Mouse (Mus musculus): Measurements from ENCODE around the gene Ppox. TPM values are rescaled to one million over a fixed set of nuclear protein-coding genes. Genes with fewer than 3 reads are reported as not detected.

The Ppox gene
- total and polyA plus RNA-seq, 2 experiments from 2014 or later: 23.3 to 30.6 TPM

DNA sequence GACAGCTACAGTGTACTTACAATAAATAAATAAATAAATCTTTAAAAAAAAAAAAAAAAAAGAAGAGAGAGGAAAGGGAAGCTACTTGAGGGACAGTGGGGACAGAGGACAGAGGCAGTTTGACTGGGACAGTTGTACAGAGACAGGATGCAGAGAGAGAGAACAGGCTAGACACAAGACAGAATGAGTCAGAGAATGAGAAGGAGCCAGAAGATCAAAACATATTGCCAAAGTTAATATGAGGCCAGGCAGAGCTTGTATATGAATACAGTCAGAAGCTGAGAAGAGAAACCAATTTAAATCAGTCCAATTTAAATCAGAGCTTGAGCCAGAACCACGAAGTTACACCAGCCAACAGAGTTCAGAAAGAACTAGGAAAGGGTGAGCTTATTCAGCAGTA is 12.6 kb downstream of the Ppox start:
- peaks cover under 1% of the 10 kb centered on the region; the same call in 1 of the 2 replicates for H3K36me3 ChIP-seq (ENCODE audit: insufficient read depth)
- peaks cover 15% of the 10 kb centered on the region for H3K4me1 ChIP-seq (ENCODE audit: insufficient read depth)
- H3K9ac ChIP-seq: no peak overlapping the region
- H3K4me3 ChIP-seq (ENCODE audit: low read depth, low read length): no peak overlapping the region
- H3K27me3 ChIP-seq (ENCODE audit: insufficient read depth, low read length): no peaks in the 10 kb centered on the region
- TF ChIP-seq CTCF (IDR thresholded peaks at IDR 0.05; ENCODE audit: low read depth): no peak
- 56% methylated on average over 1 of the region's 1 CpGs for WGBS
- H3K9me3 ChIP-seq (ENCODE audit: low read length): no peaks in the 10 kb centered on the region
- no peak overlapping the region for H3K27ac ChIP-seq (ENCODE audit: low read depth, low read length)
- H3K4me2 ChIP-seq (ENCODE audit: low read depth): no peak overlapping the region
- no peak for DNase-seq
- ATAC-seq: no peak

DNA sequence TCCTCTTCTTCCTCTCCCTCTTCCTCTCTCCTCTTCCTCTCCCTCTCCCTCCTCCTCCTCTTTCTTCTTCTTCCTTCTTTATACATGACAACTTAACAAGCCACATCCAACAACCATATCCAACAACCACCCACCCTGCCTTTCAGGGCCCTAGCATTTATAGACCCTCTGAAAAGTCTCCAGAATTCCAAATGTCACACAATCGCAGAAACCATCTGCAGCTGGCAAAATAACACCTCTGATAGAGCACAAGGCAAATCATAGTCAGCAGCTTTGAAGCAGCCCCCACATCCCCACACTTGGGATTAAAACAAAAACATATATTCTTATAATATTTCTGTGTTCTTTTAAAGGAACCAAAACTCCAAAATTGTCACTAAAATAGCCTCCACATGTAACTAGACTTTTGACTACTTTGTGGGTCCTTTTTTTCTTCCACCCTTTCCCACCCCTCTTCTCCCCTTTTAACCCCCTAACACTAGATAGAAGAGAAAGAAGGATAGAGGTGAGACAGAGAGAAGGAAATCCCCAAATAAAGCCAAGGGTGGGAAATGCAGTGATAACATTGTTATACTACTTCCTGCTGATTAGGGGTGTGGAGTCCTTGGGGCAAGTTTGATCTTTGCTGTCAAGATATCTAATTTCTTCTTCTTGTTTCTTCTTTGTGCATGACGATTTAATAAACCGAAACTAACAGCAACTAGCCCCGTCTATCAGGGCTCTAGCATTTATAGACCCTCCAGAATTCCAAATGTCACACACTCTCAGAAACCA is 14.8 kb downstream of the Ppox start:
- no peak overlapping the region for H3K4me3 ChIP-seq (ENCODE audit: low read depth, low read length)
- H3K4me2 ChIP-seq (ENCODE audit: low read depth): no peak overlapping the region
- no peaks in the 10 kb centered on the region for H3K9me3 ChIP-seq (ENCODE audit: low read length)
- no peak for DNase-seq
- no peaks in the 10 kb centered on the region for H3K36me3 ChIP-seq (ENCODE audit: insufficient read depth)
- ATAC-seq: no peak
- 76% methylated on average over 4 of the region's 4 CpGs for WGBS
- H3K9ac ChIP-seq: no peak overlapping the region
- no peak overlapping the region for H3K27ac ChIP-seq (ENCODE audit: low read depth, low read length)
- H3K4me1 ChIP-seq (ENCODE audit: insufficient read depth): peaks cover 17% of the 10 kb centered on the region
- TF ChIP-seq CTCF (IDR thresholded peaks at IDR 0.05; ENCODE audit: low read depth): no peak
- H3K27me3 ChIP-seq (ENCODE audit: insufficient read depth, low read length): no peaks in the 10 kb centered on the region

DNA sequence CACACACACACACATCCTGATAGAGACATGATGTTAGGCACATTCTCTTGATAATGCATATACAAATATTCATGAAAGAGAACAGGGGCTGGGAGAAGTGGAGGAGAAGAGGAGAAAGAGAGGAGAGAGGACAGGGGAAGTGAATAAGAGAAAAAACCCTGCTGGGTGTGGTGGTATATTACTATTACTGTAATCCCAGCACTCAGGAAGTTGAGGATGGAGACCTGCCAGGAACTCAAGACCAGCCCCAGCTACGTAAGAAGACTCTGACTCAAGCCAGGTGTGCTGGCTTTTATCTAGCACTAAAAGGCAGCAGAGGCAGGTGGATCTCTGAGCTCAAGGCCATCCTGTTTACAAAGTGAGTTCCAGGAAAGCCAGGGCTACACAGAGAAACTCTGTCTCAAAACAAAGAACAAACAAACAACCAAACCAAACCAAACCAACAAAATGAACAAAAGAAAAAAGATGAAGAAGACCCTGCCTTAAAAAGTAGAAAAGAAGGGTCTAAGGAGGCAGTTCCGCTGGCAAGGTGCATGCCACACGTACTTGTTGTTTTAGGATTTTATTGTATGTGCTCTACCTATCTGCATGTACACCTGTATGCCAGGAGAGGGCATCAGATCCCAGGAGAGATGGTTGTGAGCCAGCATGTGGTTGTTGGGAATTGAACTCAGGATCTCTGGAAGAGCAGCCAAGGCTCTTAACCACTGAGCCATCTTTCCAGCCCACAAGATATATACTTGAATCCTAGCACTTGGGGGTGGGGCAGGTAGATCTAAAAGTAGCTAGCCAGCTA is 17.1 kb downstream of the Ppox start:
- Histone ChIP-seq H3K36me3 (ENCODE audit: insufficient read depth) (0 out of 2 replicates have a peak, but pooled peaks cover 4% of the 10 kb centered on the region), H3K27me3 (ENCODE audit: insufficient read depth, low read length) (no peaks in the 10 kb centered on the region), H3K4me2 (ENCODE audit: low read depth) (peak overlapping the region; percentile 50), H3K9me3 (ENCODE audit: low read length) (no peaks in the 10 kb centered on the region), H3K9ac (no peak overlapping the region), H3K27ac (ENCODE audit: low read depth, low read length) (peak overlapping the region; percentile 82), H3K4me1 (ENCODE audit: insufficient read depth) (peaks cover 12% of the 10 kb centered on the region; the same call in 1 of the 2 replicates), H3K4me3 (ENCODE audit: low read depth, low read length) (no peak overlapping the region)
- DNase-seq (no peak), ATAC-seq (no peak)
- 66% methylated on average over 3 of the region's 3 CpGs for WGBS
- TF ChIP-seq CTCF (IDR thresholded peaks at IDR 0.05; ENCODE audit: low read depth): peak; percentile 41

DNA sequence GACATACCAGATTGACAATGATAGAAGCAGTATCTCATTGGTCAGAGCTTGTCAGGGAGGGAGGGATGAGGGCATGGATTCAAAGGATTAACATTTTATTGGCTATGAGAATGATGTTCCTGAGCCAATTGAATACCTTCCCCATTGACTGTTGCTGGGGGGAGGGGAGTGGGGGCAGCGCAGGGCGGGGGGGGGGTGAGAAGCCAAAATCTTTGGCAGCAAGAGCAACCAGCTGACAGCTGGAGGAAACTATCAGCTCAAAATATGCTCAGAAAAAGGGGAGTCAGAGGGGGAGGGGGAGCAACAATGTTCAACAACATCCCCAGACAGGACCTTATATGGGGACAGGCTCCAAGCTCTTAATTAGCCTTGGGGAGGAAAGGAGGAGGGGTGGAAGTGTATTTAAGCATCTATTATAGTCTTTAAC is 17.8 kb downstream of the Ppox start:
- Histone ChIP-seq H3K9ac (no peak overlapping the region), H3K4me1 (ENCODE audit: insufficient read depth) (peaks cover 12% of the 10 kb centered on the region; the same call in 1 of the 2 replicates), H3K9me3 (ENCODE audit: low read length) (no peaks in the 10 kb centered on the region), H3K4me2 (ENCODE audit: low read depth) (peak overlapping the region; percentile 50), H3K27me3 (ENCODE audit: insufficient read depth, low read length) (no peaks in the 10 kb centered on the region), H3K4me3 (ENCODE audit: low read depth, low read length) (peak overlapping the region; percentile 27; the same call in 1 of the 2 replicates), H3K27ac (ENCODE audit: low read depth, low read length) (peak overlapping the region; percentile 91), H3K36me3 (ENCODE audit: insufficient read depth) (0 out of 2 replicates have a peak, but pooled peaks cover 6% of the 10 kb centered on the region)
- no peak for TF ChIP-seq CTCF (IDR thresholded peaks at IDR 0.05; ENCODE audit: low read depth)
- peak; percentile 83 for DNase-seq
- ATAC-seq: peak; percentile 93
- 3% methylated on average over 2 of the region's 2 CpGs for WGBS

DNA sequence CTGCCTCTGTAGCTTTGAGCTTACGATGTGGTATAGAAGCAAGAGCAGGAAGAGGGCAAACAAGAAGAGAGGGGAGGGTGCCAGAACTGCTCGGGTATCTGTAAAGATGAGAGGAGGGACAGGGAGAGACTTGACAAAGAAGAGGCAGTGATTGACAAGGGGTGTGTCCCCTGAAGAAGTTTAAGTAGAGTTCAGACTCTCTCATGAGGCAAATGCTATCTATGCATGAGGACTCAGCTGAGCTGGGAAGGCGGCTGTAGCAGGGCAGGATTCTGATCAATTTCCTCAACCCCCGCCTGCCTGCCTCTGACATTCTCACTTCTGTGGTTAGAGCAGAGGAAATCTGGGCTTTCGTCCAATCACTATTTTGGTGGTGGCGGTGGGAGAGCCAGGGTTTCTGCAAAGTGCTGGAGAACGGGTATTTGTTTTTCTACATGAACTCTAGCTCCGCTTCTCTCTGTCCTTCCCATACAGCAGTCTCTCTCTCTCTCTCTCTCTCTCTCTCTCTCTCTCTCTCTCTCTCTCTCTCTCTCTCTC is 18.3 kb downstream of the Ppox start:
- H3K27me3 ChIP-seq (ENCODE audit: insufficient read depth, low read length): no peaks in the 10 kb centered on the region
- TF ChIP-seq CTCF (IDR thresholded peaks at IDR 0.05; ENCODE audit: low read depth): no peak
- WGBS: 4% methylated on average over 8 of the region's 8 CpGs
- peaks cover 12% of the 10 kb centered on the region; the same call in 1 of the 2 replicates for H3K4me1 ChIP-seq (ENCODE audit: insufficient read depth)
- DNase-seq: peak; percentile 89
- H3K27ac ChIP-seq (ENCODE audit: low read depth, low read length): peak overlapping the region; percentile 91
- H3K9me3 ChIP-seq (ENCODE audit: low read length): no peaks in the 10 kb centered on the region
- peak overlapping the region; percentile 50 for H3K4me2 ChIP-seq (ENCODE audit: low read depth)
- peak overlapping the region; percentile 40 for H3K9ac ChIP-seq
- peak overlapping the region; percentile 27 for H3K4me3 ChIP-seq (ENCODE audit: low read depth, low read length)
- peak; percentile 82 for ATAC-seq
- H3K36me3 ChIP-seq (ENCODE audit: insufficient read depth): 0 out of 2 replicates have a peak, but pooled peaks cover 6% of the 10 kb centered on the region

DNA sequence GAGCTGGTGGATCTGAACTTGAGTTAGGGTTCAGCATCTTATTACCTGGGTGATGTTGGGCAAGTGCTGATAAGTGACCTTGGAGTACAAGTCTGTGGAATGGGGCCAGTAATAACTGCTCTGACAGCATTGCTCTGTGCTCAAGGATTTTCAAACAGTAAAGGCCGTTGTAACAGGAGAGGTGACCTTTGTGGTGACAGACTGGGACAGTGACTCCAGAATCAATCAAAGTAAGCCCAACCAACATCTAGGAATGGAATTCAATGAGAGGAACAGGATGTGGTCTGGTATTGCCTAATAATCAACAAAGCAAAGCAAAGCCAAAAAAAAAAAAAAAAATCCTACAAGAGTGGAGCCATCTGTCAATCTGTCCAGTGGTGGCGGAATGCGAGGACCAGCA is 20.7 kb downstream of the Ppox start:
- TF ChIP-seq CTCF (IDR thresholded peaks at IDR 0.05; ENCODE audit: low read depth): no peak
- Histone ChIP-seq H3K36me3 (ENCODE audit: insufficient read depth) (0 out of 2 replicates have a peak, but pooled peaks cover 6% of the 10 kb centered on the region), H3K4me2 (ENCODE audit: low read depth) (no peak overlapping the region), H3K9ac (no peak overlapping the region), H3K4me3 (ENCODE audit: low read depth, low read length) (no peak overlapping the region), H3K9me3 (ENCODE audit: low read length) (no peaks in the 10 kb centered on the region), H3K4me1 (ENCODE audit: insufficient read depth) (peaks cover 12% of the 10 kb centered on the region; the same call in 1 of the 2 replicates), H3K27me3 (ENCODE audit: insufficient read depth, low read length) (no peaks in the 10 kb centered on the region), H3K27ac (ENCODE audit: low read depth, low read length) (no peak overlapping the region)
- DNase-seq: no peak
- WGBS: 84% methylated on average over 3 of the region's 3 CpGs
- ATAC-seq: no peak

All from forebrain, postnatal 0 days (tissue).